Mouse (Mus musculus) intestine, embryonic 14.5 days (tissue): ENCODE data around the gene Macrod2. TPM values are rescaled to one million over a fixed set of nuclear protein-coding genes. Genes with fewer than 3 reads are reported as not detected.

Source experiments
- ATAC-seq: fragments of 200-750 bp; cut with Nextera tagmentation; replicated peaks from 2 replicates; pipeline ENCODE4 v1.8.0; 2017; ENCODE audit warnings: low read depth, moderate number of reproducible peaks, moderate TSS enrichment, moderate library complexity; ENCODE audit not compliant: low FRiP score, low TSS enrichment
- DNase-seq: peaks from one replicate; pipeline ENCODE4 v3.0.0-alpha.2; 2018; ENCODE audit warnings: low spot score
- H3K27ac ChIP-seq: fragments of 300-500 bp; sonication (generic); 2 replicates; pipeline ENCODE4 v1.5.1; 2014; ENCODE audit warnings: low read depth, mild to moderate bottlenecking, control low read depth
- H3K27me3 ChIP-seq: fragments of 300-500 bp; sonication (generic); replicated peaks from 2 replicates; pipeline ENCODE4 v1.6.1; 2014; ENCODE audit warnings: low read length, control low read depth; ENCODE audit not compliant: control insufficient read depth, insufficient read depth
- H3K36me3 ChIP-seq: fragments of 300-500 bp; sonication (generic); 2 replicates; pipeline ENCODE4 v1.6.1; 2014; ENCODE audit warnings: low read length, control low read depth; ENCODE audit not compliant: control insufficient read depth, insufficient read depth
- H3K4me1 ChIP-seq: fragments of 300-500 bp; sonication (generic); replicated peaks from 2 replicates; pipeline ENCODE4 v1.6.1; 2014; ENCODE audit warnings: low read length, control low read depth, mixed read lengths; ENCODE audit not compliant: control insufficient read depth, insufficient read depth
- H3K4me2 ChIP-seq: fragments of 300-500 bp; sonication (generic); 2 replicates; pipeline ENCODE4 v1.6.1; 2014; ENCODE audit warnings: low read length
- H3K4me3 ChIP-seq: fragments of 300-500 bp; sonication (generic); 2 replicates; pipeline ENCODE4 v1.5.1; 2014; ENCODE audit warnings: low read depth, low read length, control low read depth, mixed read lengths
- H3K9ac ChIP-seq: fragments of 300-500 bp; sonication (generic); 2 replicates; pipeline ENCODE4 v1.6.1; 2014; ENCODE audit warnings: mild to moderate bottlenecking, low read length
- H3K9me3 ChIP-seq: fragments of 300-500 bp; sonication (generic); 2 replicates; pipeline ENCODE4 v1.6.1; 2016; ENCODE audit warnings: low read length, control low read depth; ENCODE audit not compliant: control insufficient read depth
- WGBS: fragments of 180-500 bp; shearing (Covaris S2); extraction: QIAGEN DNeasy Blood & Tissue Kit; methylation state at CpG from one replicate; pipeline ENCODE4 v1.1.7; 2014; 5-methylcytosine and 5-hydroxymethylcytosine counted together
- polyA plus RNA-seq: library from polyadenylated mRNA; unstranded; fragments of >200 nt; fragmentation: Nextera tagmentation; extraction: Ambion mirVana; gene quantifications from 2 replicates; pipeline ENCODE4 v1.2.1, GENCODE M21; 2014

Macrod2 gene
- polyA plus RNA-seq, 1 experiment from 2014 or later: 30.6 TPM

GRCm38 (mm10) chr2:141558242-141558827 is 1163.2 kb downstream of the Macrod2 start:
- 23% methylated on average over 1 of the region's 1 CpGs for WGBS
- Histone ChIP-seq H3K9me3 (no peaks in the 10 kb centered on the region), H3K4me1 (0 out of 2 replicates have a peak, but pooled peaks cover 5% of the 10 kb centered on the region), H3K27me3 (no peaks in the 10 kb centered on the region), H3K4me3 (no peak overlapping the region), H3K36me3 (no peaks in the 10 kb centered on the region), H3K9ac (no peak overlapping the region), H3K27ac (no peak overlapping the region), H3K4me2 (no peak overlapping the region)
- peak; percentile 23; the same call in 1 of the 2 replicates for ATAC-seq
- no peak for DNase-seq

GRCm38 (mm10) chr2:141565986-141566385 is 1170.9 kb downstream of the Macrod2 start:
- ATAC-seq (no peak), DNase-seq (no peak)
- H3K9me3 ChIP-seq: no peaks in the 10 kb centered on the region
- H3K36me3 ChIP-seq: no peaks in the 10 kb centered on the region
- H3K4me2 ChIP-seq: no peak overlapping the region
- H3K4me1 ChIP-seq: no peaks in the 10 kb centered on the region
- H3K9ac ChIP-seq: no peak overlapping the region
- 39% methylated on average over 3 of the region's 3 CpGs for WGBS
- H3K27ac ChIP-seq: no peak overlapping the region
- no peaks in the 10 kb centered on the region for H3K27me3 ChIP-seq
- H3K4me3 ChIP-seq: no peak overlapping the region

DNA sequence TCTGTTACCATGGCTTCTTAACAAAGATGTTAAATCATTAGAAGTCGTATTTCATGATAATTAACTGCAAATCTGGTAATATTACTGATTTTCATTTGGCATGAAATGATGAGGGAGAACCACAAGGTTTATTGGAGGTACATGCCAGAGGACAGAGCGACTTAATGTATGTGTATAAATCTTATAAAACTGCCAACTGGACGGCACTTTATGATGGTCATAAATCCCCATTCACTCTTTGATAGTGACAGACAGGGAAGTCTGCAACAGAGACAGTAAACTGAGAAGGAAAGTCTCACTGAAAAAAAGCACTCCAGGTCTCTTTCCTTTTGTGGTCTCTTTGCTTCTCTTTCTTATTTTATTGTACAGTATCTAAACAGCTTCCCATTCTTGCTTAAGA is 1176.3 kb downstream of the Macrod2 start:
- H3K27me3 ChIP-seq: no peaks in the 10 kb centered on the region
- no peak for ATAC-seq

GRCm38 (mm10) chr2:141578206-141578605 is 1183.1 kb downstream of the Macrod2 start:
- H3K4me1 ChIP-seq: peaks cover 5% of the 10 kb centered on the region
- H3K27me3 ChIP-seq: no peaks in the 10 kb centered on the region
- no peak overlapping the region for H3K4me2 ChIP-seq
- no peak overlapping the region for H3K4me3 ChIP-seq
- no peak for DNase-seq
- H3K36me3 ChIP-seq: no peaks in the 10 kb centered on the region
- no peaks in the 10 kb centered on the region for H3K9me3 ChIP-seq
- no peak for ATAC-seq
- H3K9ac ChIP-seq: no peak overlapping the region
- H3K27ac ChIP-seq: no peak overlapping the region

More for the DNA sequence above, 1176.3 kb downstream of the Macrod2 start:
- no peak overlapping the region for H3K4me3 ChIP-seq
- 21% methylated on average over 3 of the region's 3 CpGs for whole genome bisulfite sequencing
- H3K27ac ChIP-seq: no peak overlapping the region
- no peaks in the 10 kb centered on the region for H3K36me3 ChIP-seq
- no peak for DNase-seq
- no peak overlapping the region for H3K4me2 ChIP-seq
- H3K9ac ChIP-seq: no peak overlapping the region
- no peaks in the 10 kb centered on the region for H3K9me3 ChIP-seq
- H3K4me1 ChIP-seq: no peaks in the 10 kb centered on the region

DNA sequence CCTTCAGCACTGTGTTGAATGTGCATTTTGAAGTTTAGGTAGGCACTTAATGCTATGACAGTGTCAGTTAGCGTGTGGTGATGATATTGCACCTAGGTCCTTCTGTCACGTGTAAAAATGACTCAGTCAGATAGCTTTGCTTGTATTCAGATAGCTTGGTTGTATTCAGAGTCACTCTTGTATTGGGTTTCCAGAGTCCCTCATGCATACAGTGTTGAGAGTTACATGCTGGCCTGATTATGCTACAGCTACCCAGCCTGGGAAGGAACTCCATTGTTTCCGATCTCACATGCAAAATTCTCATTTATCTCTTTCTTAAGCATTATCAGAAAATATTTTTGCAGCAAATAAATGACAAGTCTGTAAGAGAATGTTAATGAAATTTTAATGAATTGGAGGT is 1187.3 kb downstream of the Macrod2 start:
- Histone ChIP-seq H3K27ac (no peak overlapping the region), H3K4me1 (peaks cover 5% of the 10 kb centered on the region), H3K9me3 (no peaks in the 10 kb centered on the region), H3K9ac (no peak overlapping the region), H3K27me3 (no peaks in the 10 kb centered on the region), H3K4me2 (no peak overlapping the region), H3K4me3 (no peak overlapping the region), H3K36me3 (no peaks in the 10 kb centered on the region)
- no peak for DNase-seq
- 88% methylated on average over 3 of the region's 3 CpGs for WGBS
- no peak for ATAC-seq

- Histone ChIP-seq H3K4me2 (no peak overlapping the region), H3K9me3 (no peaks in the 10 kb centered on the region), H3K4me1 (peaks cover 5% of the 10 kb centered on the region), H3K27ac (no peak overlapping the region), H3K9ac (no peak overlapping the region), H3K4me3 (no peak overlapping the region), H3K36me3 (no peaks in the 10 kb centered on the region), H3K27me3 (no peaks in the 10 kb centered on the region)
- DNase-seq (no peak), ATAC-seq (no peak)
- WGBS: 9% methylated on average over 4 of the region's 4 CpGs
Measured at GRCm38 (mm10) chr2:141582933-141583332, 1187.8 kb downstream of the Macrod2 start.

DNA sequence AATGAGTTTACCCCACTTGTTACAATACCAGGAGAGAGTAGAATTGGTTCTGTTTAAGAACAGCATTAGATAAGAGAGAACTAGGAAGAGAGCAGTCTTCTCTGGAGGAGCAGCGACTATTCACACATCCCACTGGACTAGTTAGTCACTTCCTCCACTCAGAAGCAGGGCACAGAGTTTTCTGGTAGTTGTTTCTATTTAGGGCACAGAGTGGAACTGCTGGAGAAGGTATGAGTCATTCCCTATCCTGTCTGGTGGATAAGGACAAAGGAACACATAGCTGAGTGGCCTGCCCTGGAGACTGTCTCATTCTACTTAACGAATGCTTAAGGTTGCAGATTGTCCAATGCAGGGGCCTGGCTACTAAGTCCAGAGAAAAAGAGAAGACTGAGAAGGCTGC is 1192.2 kb downstream of the Macrod2 start:
- Histone ChIP-seq H3K4me1 (peaks cover 5% of the 10 kb centered on the region), H3K9ac (no peak overlapping the region), H3K27ac (no peak overlapping the region), H3K9me3 (no peaks in the 10 kb centered on the region), H3K36me3 (no peaks in the 10 kb centered on the region), H3K4me3 (no peak overlapping the region), H3K27me3 (no peaks in the 10 kb centered on the region), H3K4me2 (no peak overlapping the region)
- 69% methylated on average over 2 of the region's 2 CpGs for WGBS
- DNase-seq (no peak), ATAC-seq (no peak)

GRCm38 (mm10) chr2:141591326-141591725 is 1196.2 kb downstream of the Macrod2 start:
- ATAC-seq: no peak

GRCm38 (mm10) chr2:141594811-141595210 is 1199.7 kb downstream of the Macrod2 start:
- Histone ChIP-seq H3K27ac (no peak overlapping the region), H3K27me3 (no peaks in the 10 kb centered on the region), H3K36me3 (no peaks in the 10 kb centered on the region), H3K4me3 (no peak overlapping the region), H3K9ac (no peak overlapping the region), H3K9me3 (no peaks in the 10 kb centered on the region), H3K4me2 (no peak overlapping the region), H3K4me1 (no peaks in the 10 kb centered on the region)
- DNase-seq (no peak), ATAC-seq (no peak)
- 76% methylated on average over 4 of the region's 4 CpGs for WGBS

More at GRCm38 (mm10) chr2:141591326-141591725, 1196.2 kb downstream of the Macrod2 start:
- Histone ChIP-seq H3K9ac (no peak overlapping the region), H3K36me3 (no peaks in the 10 kb centered on the region), H3K27ac (no peak overlapping the region), H3K4me2 (no peak overlapping the region), H3K9me3 (no peaks in the 10 kb centered on the region), H3K27me3 (no peaks in the 10 kb centered on the region), H3K4me1 (no peaks in the 10 kb centered on the region), H3K4me3 (no peak overlapping the region)
- WGBS: 61% methylated on average over 4 of the region's 4 CpGs
- DNase-seq: no peak
